Mouse (Mus musculus) hindlimb bud, embryonic 11.5 days (tissue): Measurements from ENCODE around the gene Pex5l.
A peak's percentile ranks its signal among the peaks of the same experiment; 100 is the strongest.

Source experiments
- DNase-seq: peaks from one replicate; pipeline ENCODE4 v3.0.0-alpha.2; 2012; ENCODE audit warnings: low read depth, low spot score; ENCODE audit errors: extremely low spot score

Gene Pex5l

GRCm38 (mm10) chr3:32951382-32951781 lies 191.7 kb downstream of the Pex5l start:
- no peak for DNase-seq

GRCm38 (mm10) chr3:32947486-32947885 lies 195.6 kb downstream of the Pex5l start:
- no peak for DNase-seq

DNA sequence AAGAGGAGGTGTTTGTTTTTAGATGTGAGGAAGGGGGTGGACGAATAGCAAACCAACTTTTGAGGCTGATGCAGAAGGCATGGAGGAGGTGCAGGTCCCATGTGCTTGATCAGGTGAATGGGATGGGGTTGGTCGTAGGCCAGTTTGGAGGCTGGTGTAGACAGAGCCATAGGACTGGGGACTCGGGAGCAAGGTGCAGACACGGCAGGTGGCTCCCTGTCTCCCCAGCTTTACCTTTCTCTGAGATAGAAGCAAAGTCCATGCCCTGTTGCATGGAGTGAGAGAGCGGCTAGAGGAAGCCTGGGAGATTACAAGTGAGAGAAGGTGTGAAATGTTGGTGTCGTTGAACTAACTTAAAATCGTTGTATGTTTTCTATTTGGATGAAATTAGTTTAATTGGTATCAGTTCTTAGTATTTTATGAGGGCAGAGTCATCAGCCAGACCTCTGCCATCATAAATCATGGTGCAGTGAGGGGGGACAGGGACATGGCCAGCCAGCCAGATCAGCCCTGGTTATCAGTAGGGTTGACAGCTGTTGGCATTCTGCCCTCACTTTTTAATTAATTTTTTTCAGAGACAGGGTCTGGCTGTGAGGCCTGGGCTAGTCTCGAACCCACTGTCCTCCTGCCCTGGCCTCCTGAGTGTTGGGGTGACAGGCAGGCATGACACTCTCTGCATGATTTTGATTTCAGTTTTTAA lies 203.1 kb downstream of the Pex5l start:
- no peak for DNase-seq

GRCm38 (mm10) chr3:32924168-32924567 lies 218.9 kb downstream of the Pex5l start:
- DNase-seq: no peak

GRCm38 (mm10) chr3:32910071-32910551 lies 232.9 kb downstream of the Pex5l start:
- peak; percentile 28 for DNase-seq

GRCm38 (mm10) chr3:32908400-32908799 lies 234.6 kb downstream of the Pex5l start:
- no peak for DNase-seq

GRCm38 (mm10) chr3:32905850-32906779 lies 236.9 kb downstream of the Pex5l start:
- DNase-seq: no peak

GRCm38 (mm10) chr3:32904599-32904998 lies 238.4 kb downstream of the Pex5l start:
- DNase-seq: no peak

- DNase-seq: no peak
Measured at GRCm38 (mm10) chr3:32903462-32903861, 239.6 kb downstream of the Pex5l start.
